Mouse (Mus musculus): Measurements from ENCODE around the gene Rsph3b. TPM values are rescaled to one million over a fixed set of nuclear protein-coding genes. Genes with fewer than 3 reads are reported as not detected.
A peak's percentile ranks its signal among the peaks of the same experiment; 100 is the strongest.

Gene Rsph3b
- polyA plus RNA-seq, 1 experiment from 2014 or later, result 51.7 TPM

DNA sequence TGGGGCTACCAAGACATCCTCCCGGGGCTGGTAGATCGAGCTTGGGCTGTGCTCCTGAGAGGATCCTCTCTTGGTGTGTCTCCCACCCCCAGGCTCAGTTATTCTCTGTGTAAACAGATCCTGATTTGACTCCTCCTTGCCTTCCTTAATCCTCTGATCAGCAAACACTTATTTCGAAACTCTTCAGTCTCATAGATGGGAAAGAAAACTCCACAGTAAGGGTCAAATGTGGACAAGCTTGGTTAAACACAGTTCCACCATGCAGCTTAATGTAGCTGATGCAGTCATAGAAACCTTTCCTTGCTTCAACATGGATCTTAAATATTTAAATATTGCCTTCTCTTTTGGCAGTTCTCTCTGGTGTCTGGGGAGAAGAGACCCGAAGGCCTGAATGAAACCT lies 88.4 kb downstream of the Rsph3b start:
- Histone ChIP-seq H3K27ac (replicated peaks) (peak overlapping the region; percentile 89), H3K4me3 (no peak overlapping the region), H3K4me2 (replicated peaks) (no peak overlapping the region), H3K27me3 (no peaks in the 10 kb centered on the region), H3K9ac (replicated peaks) (no peak overlapping the region), H3K4me1 (peaks cover 36% of the 10 kb centered on the region), H3K36me3 (no peaks in the 10 kb centered on the region), H3K9me3 (no peaks in the 10 kb centered on the region)
- ATAC-seq (replicated peaks), result 0 out of 2 replicates have a peak, but pooled peaks have one; percentile 5
- 15% methylated on average over 4 of the region's 4 CpGs for WGBS

Small RNA genes lying within 50 kb of the gene (microRNA-seq; reads per million reads assigned to microRNA genes)
- not detected for gene Mir692-1

Other genes starting within 250 kb of the Rsph3b start
- gene Ezr, start 165.9 kb downstream of the Rsph3b start, polyA plus RNA-seq (2015; fragmentation: Nextera tagmentation; extraction: Ambion mirVana), result 112 and 125 TPM in 2 replicates
- 46.1 and 48.1 TPM in 2 replicates for gene Tagap1, start 12.5 kb upstream of the Rsph3b start, polyA plus RNA-seq (2015; fragmentation: Nextera tagmentation; extraction: Ambion mirVana)
- 85.4 and 96.0 TPM in 2 replicates for gene Rnaset2b, start 22.0 kb upstream of the Rsph3b start, polyA plus RNA-seq (2015; fragmentation: Nextera tagmentation; extraction: Ambion mirVana)
- 0.20 and 0.42 TPM in 2 replicates for gene Gm49721, start 30.2 kb upstream of the Rsph3b start, polyA plus RNA-seq (2015; fragmentation: Nextera tagmentation; extraction: Ambion mirVana)
- gene Gm1604a, start 76.9 kb upstream of the Rsph3b start, polyA plus RNA-seq (2015; fragmentation: Nextera tagmentation; extraction: Ambion mirVana), result not detected in 2 replicates
- gene Rps6ka2, start 221.4 kb upstream of the Rsph3b start, polyA plus RNA-seq (2015; fragmentation: Nextera tagmentation; extraction: Ambion mirVana), result 23.0 and 25.0 TPM in 2 replicates

Measured in forebrain, embryonic 15.5 days (tissue).